8 mouse cellular contexts compared by ENCODE assay signal in genomic region chr9:44130034-44130433, GRCm38 (mm10). TPM values are rescaled to one million over a fixed set of nuclear protein-coding genes. Genes with fewer than 3 reads are reported as not detected.
DNase-seq lines count a peak whose midpoint lies in the region; ATAC-seq lines count a peak whose summit lies in the region.

No protein-coding gene starts in this region.

- peak; percentile 48 for ATAC-seq in forebrain, embryonic 11.5 days (replicated peaks; ENCODE audit: low FRiP score)

- H3K9ac ChIP-seq in forebrain, embryonic 11.5 days (ENCODE audit: low read length) = peak overlapping the region; percentile 61

- DNase-seq in ovary, adult 18-20 months (ENCODE audit: low spot score) = peak; percentile 59
- DNase-seq in ovary, postnatal 10 days (ENCODE audit: low spot score) = no peak
- DNase-seq in forebrain, embryonic 11.5 days (ENCODE audit: low spot score) = peak; percentile 81
- peak; percentile 79 to 81 for DNase-seq in heart, postnatal 14 days
- DNase-seq in kidney, postnatal 36 days = peak; percentile 85 to 89
- DNase-seq in mesoderm, embryonic 11.5 days (ENCODE audit: low read depth, low spot score) = peak; percentile 75
- DNase-seq in spleen, postnatal 36 days (ENCODE audit: low spot score in 2 of 2) = peak; percentile 79 to 81
- DNase-seq in frontal cortex, adult 2 months (ENCODE audit: extremely low spot score in 1 of 2, low spot score in 1 of 2) = no peak

- intact Hi-C loops in heart, postnatal 14 days (cut with DNase I) = loop anchor here (5.0 kb wide), 1 partner anchor 212 kb away; the partner anchor contains the start of gene Hmbs

- H3K36me3 ChIP-seq in forebrain, embryonic 11.5 days (ENCODE audit: control insufficient read depth, insufficient read depth, low read length) = no peaks in the 10 kb centered on the region

- WGBS in forebrain, embryonic 11.5 days = under 1% methylated on average over 27 of the region's 27 CpGs

- peaks cover 16% of the 10 kb centered on the region for H3K27me3 ChIP-seq in forebrain, embryonic 11.5 days (ENCODE audit: control insufficient read depth, insufficient read depth, low read length)

- H3K27ac ChIP-seq in forebrain, embryonic 11.5 days (ENCODE audit: low read depth, low read length) = peak overlapping the region; percentile 37

- no peaks in the 10 kb centered on the region for H3K9me3 ChIP-seq in forebrain, embryonic 11.5 days (ENCODE audit: control insufficient read depth, low read length)

- H3K4me2 ChIP-seq in forebrain, embryonic 11.5 days (ENCODE audit: low read depth, low read length, severe bottlenecking) = peak overlapping the region; percentile 72

- H3K4me1 ChIP-seq in forebrain, embryonic 11.5 days (replicated peaks; ENCODE audit: control insufficient read depth, insufficient read depth, low read length) = peaks cover 14% of the 10 kb centered on the region

- H3K4me3 ChIP-seq in forebrain, embryonic 11.5 days (ENCODE audit: low read depth, low read length) = peak overlapping the region; percentile 34

RNA-seq across cellular contexts. Expression of gene Mcam, which starts 4.2 kb away (rescaled TPM):
- polyA plus RNA-seq in forebrain, embryonic 11.5 days (2014; fragmentation: Nextera tagmentation; extraction: Ambion mirVana) = 12.9 and 14.8 TPM in 2 replicates
- total RNA-seq in heart, postnatal 14 days (2021) = 10 to 100 TPM; 81.2 to 82.3 TPM
- polyA plus RNA-seq in frontal cortex, adult 2 months (2012; rRNA removed) = 16.8 and 17.4 TPM in 2 replicates

RNA-seq across cellular contexts. Expression of gene Rnf26, which starts 16.7 kb away (rescaled TPM):
- polyA plus RNA-seq in forebrain, embryonic 11.5 days (2014; fragmentation: Nextera tagmentation; extraction: Ambion mirVana) = 82.3 and 85.2 TPM in 2 replicates
- total RNA-seq in heart, postnatal 14 days (2021) = 10 to 100 TPM; 10.1 to 11.3 TPM
- polyA plus RNA-seq in frontal cortex, adult 2 months (2012; rRNA removed) = 26.9 and 29.0 TPM in 2 replicates

RNA-seq across cellular contexts. Expression of gene Gm49380, which starts 16.7 kb away (rescaled TPM):
- 0.97 TPM in 1 of 2 replicates, not detected in the other for polyA plus RNA-seq in forebrain, embryonic 11.5 days (2014; fragmentation: Nextera tagmentation; extraction: Ambion mirVana)
- total RNA-seq in heart, postnatal 14 days (2021) = under 1 TPM in 1 of 2 experiments, not detected in 1; 0.12 TPM
- 0.16 and 0.21 TPM in 2 replicates for polyA plus RNA-seq in frontal cortex, adult 2 months (2012; rRNA removed)

RNA-seq across cellular contexts. Expression of gene C1qtnf5, which starts 23.0 kb away (rescaled TPM):
- 0.47 and 0.79 TPM in 2 replicates for polyA plus RNA-seq in forebrain, embryonic 11.5 days (2014; fragmentation: Nextera tagmentation; extraction: Ambion mirVana)
- total RNA-seq in heart, postnatal 14 days (2021) = 10 to 100 TPM; 15.2 to 19.5 TPM
- 31.7 and 39.5 TPM in 2 replicates for polyA plus RNA-seq in frontal cortex, adult 2 months (2012; rRNA removed)

RNA-seq across cellular contexts. Expression of gene Mfrp, which starts 28.5 kb away (rescaled TPM):
- 0.11 TPM in 1 of 2 replicates, not detected in the other for polyA plus RNA-seq in forebrain, embryonic 11.5 days (2014; fragmentation: Nextera tagmentation; extraction: Ambion mirVana)
- not detected for total RNA-seq in heart, postnatal 14 days (2021)
- 0.14 and 0.21 TPM in 2 replicates for polyA plus RNA-seq in frontal cortex, adult 2 months (2012; rRNA removed)

Comparison
In these comparisons a context has a peak if more than half of its experiments do, and no peak if none do; other contexts are left out.
1. DNase-seq: peak in ovary, adult 18-20 months (single experiment), forebrain, embryonic 11.5 days (single experiment), heart, postnatal 14 days (2 of 2), kidney, postnatal 36 days (2 of 2), mesoderm, embryonic 11.5 days (single experiment) and spleen, postnatal 36 days (2 of 2); none in ovary, postnatal 10 days (single experiment) and frontal cortex, adult 2 months (0 of 2).